Mouse (Mus musculus): ENCODE results near the gene Cldn34b2. TPM values are rescaled to one million over a fixed set of nuclear protein-coding genes. Genes with fewer than 3 reads are reported as not detected.
"Not testable (repeated sequence)": the region's sequence is repeated elsewhere in the genome, so short reads cannot be mapped to it uniquely, and the experiment has no call there.

Gene Cldn34b2
- not detected in 2 replicates for polyA plus RNA-seq (2012; rRNA removed)

DNA sequence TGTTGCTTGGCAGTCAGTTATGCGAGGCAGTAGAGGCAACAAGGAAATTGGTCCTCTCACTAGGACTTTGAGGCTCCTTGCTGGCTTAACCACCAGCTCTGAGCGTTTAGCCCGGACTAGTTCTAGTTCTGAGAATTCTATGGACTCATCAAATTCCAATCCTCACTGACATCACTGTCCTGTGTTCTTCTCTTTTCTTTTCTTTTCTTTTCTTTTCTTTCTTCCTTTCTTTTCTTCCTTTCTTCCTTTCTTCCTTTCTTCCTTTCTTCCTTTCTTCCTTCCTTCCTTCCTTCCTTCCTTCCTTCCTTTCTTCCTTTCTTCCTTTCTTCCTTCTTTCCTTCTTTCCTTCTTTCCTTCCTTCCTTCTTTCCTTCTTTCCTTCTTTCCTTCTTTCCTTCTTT, at the start of gene Cldn34b2:
Gene Cldn34b2, minus strand, starts transcription at position 101 of the 400 bp plus-strand sequence.
- DNase-seq (ENCODE audit: low read depth) = not testable (repeated sequence)

DNA sequence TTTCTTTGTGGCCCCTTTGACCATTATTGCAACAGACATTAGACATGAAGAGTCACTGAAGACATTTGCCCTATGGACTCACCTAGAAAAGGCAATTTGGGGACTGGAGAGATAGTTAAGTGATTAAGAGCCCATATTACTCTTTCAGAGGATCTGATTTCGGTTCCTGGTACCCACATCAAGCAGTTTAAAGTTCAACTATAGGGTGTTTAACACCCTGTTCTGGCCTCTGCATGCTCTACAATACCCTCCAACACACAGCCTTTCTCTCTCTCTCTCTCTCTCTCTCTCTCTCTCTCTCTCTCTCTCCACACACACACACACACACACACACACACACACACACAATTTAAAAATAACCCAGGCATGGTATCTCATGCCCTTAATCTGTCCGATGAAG, 49.4 kb upstream of the Cldn34b2 start:
- no peak for TF ChIP-seq POLR2A (IDR thresholded peaks at IDR 0.05; ENCODE audit: borderline replicate concordance, extremely low read depth, insufficient read depth, insufficient read length, poor library complexity, severe bottlenecking)
- no peak for TF ChIP-seq CTCF (IDR thresholded peaks at IDR 0.05; ENCODE audit: borderline replicate concordance, extremely low read depth, insufficient read depth, insufficient read length)
- no peak for DNase-seq (ENCODE audit: low read depth)

DNA sequence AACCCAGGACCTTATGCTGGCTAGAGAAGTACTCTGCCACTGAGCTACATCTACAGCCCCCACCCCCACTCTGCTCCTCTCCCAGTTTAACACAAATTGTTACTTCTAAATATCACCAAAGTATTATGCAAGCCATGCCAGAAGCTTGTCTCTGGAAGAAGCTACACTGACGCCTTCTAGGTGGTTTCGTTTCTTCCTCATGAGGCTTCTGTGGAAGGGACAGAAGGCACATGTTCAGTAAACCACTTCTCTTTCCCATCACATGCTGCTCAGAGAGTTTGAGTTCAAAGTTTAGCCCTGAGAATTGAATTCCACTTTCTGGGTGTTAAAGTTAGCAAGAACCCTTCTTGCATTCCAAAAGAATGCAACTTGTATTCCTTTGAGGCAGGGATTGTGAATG, 49.0 kb upstream of the Cldn34b2 start:
- no peak for TF ChIP-seq POLR2A (IDR thresholded peaks at IDR 0.05; ENCODE audit: borderline replicate concordance, extremely low read depth, insufficient read depth, insufficient read length, poor library complexity, severe bottlenecking)
- no peak for TF ChIP-seq CTCF (IDR thresholded peaks at IDR 0.05; ENCODE audit: borderline replicate concordance, extremely low read depth, insufficient read depth, insufficient read length)

DNA sequence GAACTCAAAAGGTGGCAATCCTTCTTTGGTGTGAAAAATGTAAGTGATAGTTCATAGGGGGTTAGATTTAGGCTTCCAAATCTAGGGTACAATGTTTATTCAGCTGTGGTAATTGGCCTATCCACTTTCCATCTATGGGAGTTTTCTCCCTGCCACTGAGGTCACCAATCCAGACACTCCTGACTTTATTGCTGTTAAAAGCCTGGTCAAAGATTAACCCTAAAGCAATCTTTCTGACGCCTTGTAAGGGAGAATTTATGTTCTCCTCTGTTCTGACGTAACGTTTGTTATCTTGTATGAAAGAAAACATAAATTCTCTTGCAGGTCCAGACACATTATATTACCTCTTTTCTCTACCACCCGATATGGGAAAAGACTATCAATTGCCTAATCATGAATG, 47.4 kb upstream of the Cldn34b2 start:
- DNase-seq (ENCODE audit: low read depth) = no peak
- TF ChIP-seq CTCF (IDR thresholded peaks at IDR 0.05; ENCODE audit: borderline replicate concordance, extremely low read depth, insufficient read depth, insufficient read length) (no peak), POLR2A (IDR thresholded peaks at IDR 0.05; ENCODE audit: borderline replicate concordance, extremely low read depth, insufficient read depth, insufficient read length, poor library complexity, severe bottlenecking) (no peak)

More for the DNA sequence above, 49.0 kb upstream of the Cldn34b2 start:
- no peak for DNase-seq (ENCODE audit: low read depth)

DNA sequence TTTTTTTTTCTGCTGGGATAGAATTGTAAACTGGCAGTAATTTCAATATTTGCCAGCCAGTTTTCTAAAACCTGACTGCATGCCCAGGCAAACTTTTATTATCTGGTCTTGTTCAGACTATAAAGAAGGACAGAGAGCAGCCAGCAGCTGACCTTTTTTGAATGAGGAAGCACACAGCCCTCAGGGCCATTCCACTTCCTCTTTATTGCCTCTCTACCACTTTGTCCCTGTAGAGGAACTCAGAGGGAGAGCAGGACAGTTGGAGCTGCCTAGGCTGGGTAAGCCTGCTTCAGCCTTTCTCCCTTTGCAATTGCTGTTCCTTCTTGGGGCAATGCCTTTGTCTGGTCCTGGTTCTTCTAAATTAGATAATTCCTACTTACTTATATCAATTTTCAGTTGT, 44.1 kb upstream of the Cldn34b2 start:
- TF ChIP-seq POLR2A (IDR thresholded peaks at IDR 0.05; ENCODE audit: borderline replicate concordance, extremely low read depth, insufficient read depth, insufficient read length, poor library complexity, severe bottlenecking) = no peak
- TF ChIP-seq CTCF (IDR thresholded peaks at IDR 0.05; ENCODE audit: borderline replicate concordance, extremely low read depth, insufficient read depth, insufficient read length) = no peak
- DNase-seq (ENCODE audit: low read depth) = no peak

DNA sequence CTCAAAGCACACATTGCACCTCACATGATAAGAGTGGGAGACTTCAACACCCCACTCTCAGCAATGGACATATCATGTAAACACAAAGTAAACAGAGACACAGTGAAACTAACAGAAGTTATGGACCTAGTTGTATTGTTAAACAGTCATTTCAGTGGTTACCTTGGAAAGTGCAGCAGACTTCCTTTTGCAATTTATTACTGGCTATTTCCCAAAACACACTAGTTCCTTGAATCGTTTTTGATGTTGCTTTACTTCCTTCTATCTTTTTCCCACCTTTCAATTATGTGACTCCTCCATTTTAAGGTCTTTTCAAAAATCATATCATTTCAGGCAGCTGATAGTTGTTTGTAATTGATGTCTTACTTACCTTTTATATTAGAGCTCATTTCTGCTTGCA, 43.5 kb upstream of the Cldn34b2 start:
- DNase-seq (ENCODE audit: low read depth) = no peak

DNA sequence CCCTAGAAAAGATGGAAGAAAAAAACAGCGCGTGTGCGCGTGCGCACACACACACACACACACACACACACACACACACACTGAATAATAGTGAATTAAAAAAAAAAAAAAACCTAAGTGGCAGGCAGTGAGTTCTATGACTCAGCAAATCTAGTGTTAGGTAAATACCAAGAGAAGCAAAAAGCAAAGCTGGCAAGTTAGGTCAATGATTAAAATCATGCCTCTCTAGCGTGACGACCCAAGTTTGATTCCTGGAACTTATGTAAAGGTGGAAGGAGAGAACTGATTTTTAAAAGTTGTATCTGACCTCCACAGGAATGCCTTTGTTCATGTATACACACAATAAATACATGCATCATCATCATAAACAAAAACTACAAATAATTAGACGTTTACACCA, 41.7 kb upstream of the Cldn34b2 start:
- no peak for DNase-seq (ENCODE audit: low read depth)
- TF ChIP-seq CTCF (IDR thresholded peaks at IDR 0.05; ENCODE audit: borderline replicate concordance, extremely low read depth, insufficient read depth, insufficient read length) (no peak), POLR2A (IDR thresholded peaks at IDR 0.05; ENCODE audit: borderline replicate concordance, extremely low read depth, insufficient read depth, insufficient read length, poor library complexity, severe bottlenecking) (no peak)

More for the DNA sequence above, 43.5 kb upstream of the Cldn34b2 start:
- TF ChIP-seq POLR2A (IDR thresholded peaks at IDR 0.05; ENCODE audit: borderline replicate concordance, extremely low read depth, insufficient read depth, insufficient read length, poor library complexity, severe bottlenecking) (no peak), CTCF (IDR thresholded peaks at IDR 0.05; ENCODE audit: borderline replicate concordance, extremely low read depth, insufficient read depth, insufficient read length) (no peak)

DNA sequence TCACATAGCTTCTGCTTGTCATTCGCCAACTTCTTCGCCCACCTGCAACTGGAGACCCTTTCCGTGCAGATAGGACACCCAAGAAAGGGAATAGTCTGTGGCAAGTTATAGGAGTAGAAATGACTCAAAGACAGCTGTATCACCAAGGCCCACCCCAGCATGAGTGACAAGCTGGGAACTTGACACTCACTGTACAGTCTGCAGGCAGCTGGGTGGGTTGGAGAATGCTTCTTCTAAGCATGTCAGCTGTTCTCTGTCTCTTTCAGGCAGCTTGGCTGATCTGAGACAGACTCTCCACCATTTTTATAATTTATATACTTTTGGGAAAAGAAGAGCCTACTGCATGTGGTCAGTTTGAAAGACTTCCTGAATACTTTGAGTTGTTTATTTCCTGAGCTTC, 39.5 kb upstream of the Cldn34b2 start:
- TF ChIP-seq POLR2A (IDR thresholded peaks at IDR 0.05; ENCODE audit: borderline replicate concordance, extremely low read depth, insufficient read depth, insufficient read length, poor library complexity, severe bottlenecking) = no peak
- TF ChIP-seq CTCF (IDR thresholded peaks at IDR 0.05; ENCODE audit: borderline replicate concordance, extremely low read depth, insufficient read depth, insufficient read length) = no peak
- no peak for DNase-seq (ENCODE audit: low read depth)

DNA sequence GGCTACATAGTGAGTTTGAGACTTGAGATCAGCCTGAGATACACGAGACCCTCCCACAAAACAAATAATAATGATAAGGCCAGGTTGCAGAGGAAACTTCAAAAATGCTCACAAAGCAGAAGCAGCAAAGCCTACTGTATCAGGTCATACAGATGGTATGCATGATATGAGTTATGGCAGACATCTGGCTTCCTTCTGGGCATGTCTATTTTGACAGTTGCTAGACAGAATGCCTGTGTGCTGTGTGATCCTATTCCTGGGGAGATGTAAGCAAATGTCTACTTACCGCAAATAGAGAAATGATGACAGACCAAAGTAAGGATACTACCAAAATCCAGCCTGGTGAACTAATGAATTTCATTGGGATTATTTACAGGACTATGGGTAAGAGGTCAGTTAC, 38.1 kb upstream of the Cldn34b2 start:
- no peak for TF ChIP-seq CTCF (IDR thresholded peaks at IDR 0.05; ENCODE audit: borderline replicate concordance, extremely low read depth, insufficient read depth, insufficient read length)
- TF ChIP-seq POLR2A (IDR thresholded peaks at IDR 0.05; ENCODE audit: borderline replicate concordance, extremely low read depth, insufficient read depth, insufficient read length, poor library complexity, severe bottlenecking) = no peak
- no peak for DNase-seq (ENCODE audit: low read depth)

DNA sequence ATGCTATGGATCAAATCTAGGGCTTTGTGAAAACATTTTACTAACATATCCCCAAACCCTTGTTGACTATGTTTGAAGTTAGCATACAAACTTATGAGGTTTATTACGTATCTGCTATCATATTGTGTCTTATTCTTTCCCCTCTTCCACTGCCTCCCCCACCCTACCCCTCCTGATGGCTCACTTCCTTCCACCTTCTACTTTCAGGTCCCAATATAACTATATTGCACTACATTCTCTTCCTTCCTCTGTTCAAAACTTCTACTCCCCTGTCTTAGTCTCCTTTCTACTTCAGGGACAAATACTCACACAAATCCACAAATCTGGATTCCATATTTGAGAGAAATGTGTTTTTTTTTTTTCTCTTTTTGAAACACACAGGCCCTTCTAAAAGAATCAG, 35.3 kb upstream of the Cldn34b2 start:
- TF ChIP-seq CTCF (IDR thresholded peaks at IDR 0.05; ENCODE audit: borderline replicate concordance, extremely low read depth, insufficient read depth, insufficient read length) (no peak), POLR2A (IDR thresholded peaks at IDR 0.05; ENCODE audit: borderline replicate concordance, extremely low read depth, insufficient read depth, insufficient read length, poor library complexity, severe bottlenecking) (no peak)
- DNase-seq (ENCODE audit: low read depth) = no peak

DNA sequence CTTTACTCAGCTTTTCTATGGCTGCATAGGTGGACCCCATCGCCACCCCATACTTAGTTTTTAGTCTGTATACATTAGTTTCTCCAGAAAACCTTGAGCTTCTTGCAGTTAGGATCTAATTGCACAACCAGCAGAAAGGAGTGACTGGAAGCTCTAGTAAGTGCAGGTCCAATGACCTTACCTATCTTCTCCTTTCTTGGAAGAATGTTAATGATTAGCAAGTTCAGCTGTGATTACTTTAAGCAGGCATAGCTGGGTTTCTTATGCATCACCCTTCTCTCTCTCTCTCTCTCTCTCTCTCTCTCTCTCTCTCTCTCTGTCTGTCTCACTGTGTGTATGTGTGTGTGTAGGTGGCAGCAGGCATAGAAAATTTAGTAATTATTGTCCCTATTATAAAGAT, 23.7 kb upstream of the Cldn34b2 start:
- TF ChIP-seq CTCF (IDR thresholded peaks at IDR 0.05; ENCODE audit: borderline replicate concordance, extremely low read depth, insufficient read depth, insufficient read length) (no peak), POLR2A (IDR thresholded peaks at IDR 0.05; ENCODE audit: borderline replicate concordance, extremely low read depth, insufficient read depth, insufficient read length, poor library complexity, severe bottlenecking) (no peak)
- DNase-seq (ENCODE audit: low read depth) = no peak

DNA sequence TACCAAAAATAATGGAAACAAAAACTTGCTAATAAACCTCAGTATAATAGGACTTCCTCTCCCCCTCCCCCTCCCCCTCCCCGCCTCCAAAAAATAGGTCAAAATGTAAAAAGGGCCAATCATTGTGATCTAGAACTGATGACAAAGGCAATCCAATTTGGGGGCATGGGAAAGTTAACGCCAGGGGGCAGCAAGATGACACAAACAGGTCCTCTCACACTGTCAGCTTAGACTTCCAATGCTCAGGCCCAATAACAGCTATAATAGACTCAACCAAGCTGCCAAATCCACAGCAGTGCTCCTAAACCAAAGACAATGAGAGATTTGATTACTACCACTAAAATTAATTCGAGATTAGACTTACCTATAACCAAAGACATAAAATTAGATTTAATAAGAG, 16.5 kb upstream of the Cldn34b2 start:
- peak; percentile 26 for DNase-seq (ENCODE audit: low read depth)

DNA sequence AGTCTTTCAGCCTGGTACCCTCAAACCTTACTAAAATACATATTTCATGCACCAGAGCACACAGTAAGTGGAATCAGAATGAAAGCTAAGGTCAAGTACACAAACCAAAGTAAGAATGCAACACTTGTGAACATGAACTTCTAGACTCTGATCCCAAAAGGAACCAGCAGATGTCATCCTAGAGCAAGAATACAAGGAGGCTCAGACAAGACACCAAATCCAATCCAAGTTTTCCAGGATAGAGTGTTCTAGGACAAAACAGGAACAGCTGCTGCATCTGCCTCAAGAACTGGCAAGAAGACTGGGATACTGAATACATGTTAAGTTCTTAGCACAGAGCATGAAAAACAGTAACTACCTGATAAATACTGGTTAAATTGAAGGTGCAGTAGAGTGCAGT, 30.2 kb downstream of the Cldn34b2 start:
- TF ChIP-seq CTCF (IDR thresholded peaks at IDR 0.05; ENCODE audit: borderline replicate concordance, extremely low read depth, insufficient read depth, insufficient read length) = peak; percentile 14; the same call in 1 of the 2 replicates
- TF ChIP-seq POLR2A (IDR thresholded peaks at IDR 0.05; ENCODE audit: borderline replicate concordance, extremely low read depth, insufficient read depth, insufficient read length, poor library complexity, severe bottlenecking) = no peak
- peak; percentile 11 for DNase-seq (ENCODE audit: low read depth)

More for the DNA sequence above, 16.5 kb upstream of the Cldn34b2 start:
- TF ChIP-seq POLR2A (IDR thresholded peaks at IDR 0.05; ENCODE audit: borderline replicate concordance, extremely low read depth, insufficient read depth, insufficient read length, poor library complexity, severe bottlenecking) (no peak), CTCF (IDR thresholded peaks at IDR 0.05; ENCODE audit: borderline replicate concordance, extremely low read depth, insufficient read depth, insufficient read length) (peak; percentile 19; the same call in 1 of the 2 replicates)

DNA sequence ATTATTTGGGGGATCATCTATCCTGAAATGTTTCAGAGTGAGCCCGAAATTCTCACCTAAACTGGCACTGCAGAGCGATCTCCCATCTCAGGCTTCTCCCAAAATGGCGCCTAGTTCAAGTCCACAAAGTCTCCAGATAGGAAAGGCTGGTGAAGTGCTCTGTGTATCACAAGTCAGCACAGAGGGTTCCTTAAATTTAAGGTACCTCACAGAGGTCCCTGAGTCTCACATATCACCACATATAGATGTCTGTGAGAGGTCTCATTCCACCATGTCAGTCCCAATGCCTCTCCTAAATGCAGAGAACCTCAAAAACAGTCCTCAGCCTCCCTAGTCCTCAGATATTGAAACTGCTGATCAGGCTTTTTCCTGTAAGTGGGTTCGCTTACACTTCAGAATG, 34.6 kb downstream of the Cldn34b2 start, which contains the start of gene Magea2:
Gene Magea2, minus strand, starts transcription at position 101 of the 400 bp plus-strand sequence.
- DNase-seq (ENCODE audit: low read depth) = not testable (repeated sequence)

DNA sequence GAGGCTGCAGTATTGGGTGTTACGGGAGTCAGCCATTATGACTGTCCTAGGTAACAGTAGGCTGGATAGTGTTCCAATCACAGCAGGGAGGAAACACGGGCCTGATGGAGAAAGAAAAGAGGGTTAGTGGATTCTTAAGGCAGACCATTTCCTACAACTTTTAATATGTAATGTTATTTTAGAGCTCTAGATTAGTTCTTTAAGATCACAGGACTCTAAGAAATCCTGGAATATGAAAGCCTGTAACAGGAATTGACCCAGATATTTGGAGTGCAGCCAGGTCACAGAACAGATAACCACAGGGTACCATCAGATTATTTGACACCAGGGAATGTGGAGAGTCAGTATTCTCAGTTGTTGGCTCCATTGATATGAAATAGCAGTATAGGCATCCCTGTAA, 38.5 kb downstream of the Cldn34b2 start, which contains the start of gene Magea1:
Gene Magea1, minus strand, starts transcription at position 101 of the 400 bp plus-strand sequence.
- DNase-seq (ENCODE audit: low read depth) = not testable (repeated sequence)

Measured in brain, embryonic 14.5 days (tissue).